29 mouse cellular contexts compared by ENCODE assay signal in the genomic region with DNA sequence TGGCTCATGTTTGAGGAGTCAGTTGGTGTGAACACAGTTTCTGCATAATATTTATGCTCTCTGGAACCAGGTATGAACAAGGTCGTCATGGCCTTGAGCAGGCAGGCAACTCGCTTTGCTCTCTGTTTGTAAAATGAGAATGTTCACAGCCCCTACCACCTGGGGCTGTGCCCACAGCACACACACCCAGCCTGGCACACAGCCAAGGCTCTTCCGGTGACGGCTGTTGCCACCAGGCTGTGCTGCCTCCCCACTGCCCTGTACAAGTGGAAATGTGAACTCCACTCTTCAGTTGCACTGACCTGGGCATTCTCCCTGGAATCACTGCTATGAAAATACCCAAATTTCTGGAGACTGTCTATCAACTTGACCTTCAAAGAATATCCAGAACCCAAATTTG. TPM values are rescaled to one million over a fixed set of nuclear protein-coding genes. Genes with fewer than 3 reads are reported as not detected.
A peak's percentile ranks its signal among the peaks of the same experiment; 100 is the strongest.
DNase-seq lines count a peak whose midpoint lies in the region; ATAC-seq and TF ChIP-seq lines count a peak whose summit lies in the region.
"Had no signal": no experiment of that assay in that cellular context is flagged by ENCODE, and none has a peak within 500 bp of the region (broad histone marks: within the 10 kb centered on the region; RNA-seq: fewer than 3 reads in every experiment).

No protein-coding gene starts in this region.

- 0 out of 2 replicates have a peak, but pooled peaks have one; percentile 15 for TF ChIP-seq CTCF in layer of hippocampus, adult 2 months (conservative IDR thresholded peaks at IDR 0.05)
- TF ChIP-seq CTCF in stomach, postnatal 0 days (IDR thresholded peaks at IDR 0.05; ENCODE audit: low read depth), result no peak

- no peaks in the 10 kb centered on the region for H3K4me1 ChIP-seq in heart, embryonic 12.5 days (replicated peaks)
- H3K4me1 ChIP-seq in stomach, postnatal 0 days (replicated peaks; ENCODE audit: control insufficient read depth, insufficient read depth), result no peaks in the 10 kb centered on the region
- H3K4me1 ChIP-seq: intestine, embryonic 15.5 days had no signal

- no peak overlapping the region for H3K27ac ChIP-seq in heart, embryonic 12.5 days (ENCODE audit: poor library complexity, severe bottlenecking)
- H3K27ac ChIP-seq in layer of hippocampus, adult 2 months, result peak overlapping the region; percentile 84
- no peak overlapping the region for H3K27ac ChIP-seq in stomach, postnatal 0 days (replicated peaks)
- H3K27ac ChIP-seq: gastrocnemius, adult 2 months; hindbrain, embryonic 13.5 days; intestine, embryonic 15.5 days had no signal

- TF ChIP-seq EP300 in stomach, postnatal 0 days (optimal IDR thresholded peaks at IDR 0.05), result no peak

- peak; percentile 40 for DNase-seq in heart, adult 11 months
- DNase-seq in layer of hippocampus, adult 2 months (ENCODE audit: low spot score in 2 of 2), result no peak
- DNase-seq in layer of hippocampus, postnatal 14 days (ENCODE audit: low spot score in 2 of 2), result no peak
- peak; percentile 13 for DNase-seq in ovary, postnatal 36 days (ENCODE audit: low spot score)
- DNase-seq in ovary, postnatal 10 days (ENCODE audit: low spot score), result no peak
- peak; percentile 29 for DNase-seq in stomach, postnatal 0 days (ENCODE audit: low spot score)
- DNase-seq: adrenal gland, adult 8-10 months; cerebellum, adult 11 months; embryo, embryonic 11 days; gastrocnemius, adult 2 months; heart, postnatal 14 days; liver; lung, adult 18-20 months; lung, postnatal 36 days; thymus, postnatal 36 days had no signal

- peaks cover 28% of the 10 kb centered on the region for H3K27me3 ChIP-seq in heart, embryonic 12.5 days (replicated peaks)
- H3K27me3 ChIP-seq in stomach, postnatal 0 days (ENCODE audit: control insufficient read depth, insufficient read depth, low read length), result no peaks in the 10 kb centered on the region

- no peak overlapping the region for H3K9ac ChIP-seq in heart, embryonic 12.5 days
- no peak overlapping the region for H3K9ac ChIP-seq in stomach, postnatal 0 days (ENCODE audit: low read length)
- H3K9ac ChIP-seq: hindbrain, embryonic 13.5 days; intestine, embryonic 15.5 days had no signal

- no peaks in the 10 kb centered on the region for H3K9me3 ChIP-seq in heart, embryonic 12.5 days (replicated peaks)
- H3K9me3 ChIP-seq in stomach, postnatal 0 days (ENCODE audit: control insufficient read depth, low read length), result no peaks in the 10 kb centered on the region
- H3K9me3 ChIP-seq: intestine, embryonic 15.5 days had no signal

- H3K4me3 ChIP-seq in heart, embryonic 12.5 days, result no peak overlapping the region
- H3K4me3 ChIP-seq in layer of hippocampus, adult 2 months, result no peak overlapping the region
- no peak overlapping the region for H3K4me3 ChIP-seq in stomach, postnatal 0 days (ENCODE audit: low read depth, low read length)
- H3K4me3 ChIP-seq: gastrocnemius, adult 2 months; hindbrain, embryonic 13.5 days; intestine, embryonic 15.5 days had no signal

- H3K36me3 ChIP-seq in heart, embryonic 12.5 days, result no peaks in the 10 kb centered on the region
- H3K36me3 ChIP-seq in stomach, postnatal 0 days (ENCODE audit: control insufficient read depth, insufficient read depth, low read length), result no peaks in the 10 kb centered on the region
- H3K36me3 ChIP-seq: hindbrain, embryonic 13.5 days; intestine, embryonic 15.5 days had no signal

- ATAC-seq in heart, embryonic 12.5 days (ENCODE audit: insufficient number of reproducible peaks, low FRiP score), result no peak
- no peak for ATAC-seq in stomach, postnatal 0 days (ENCODE audit: low FRiP score, low TSS enrichment)
- ATAC-seq: intestine, embryonic 15.5 days; Patski had no signal

- no peak overlapping the region for H3K4me2 ChIP-seq in heart, embryonic 12.5 days
- no peak overlapping the region for H3K4me2 ChIP-seq in stomach, postnatal 0 days (replicated peaks; ENCODE audit: low read depth)
- H3K4me2 ChIP-seq: heart, embryonic 11.5 days; hindbrain, embryonic 13.5 days; intestine, embryonic 15.5 days had no signal

- WGBS in heart, embryonic 12.5 days, result 76% methylated on average over 4 of the region's 4 CpGs
- WGBS in stomach, postnatal 0 days, result 34% methylated on average over 4 of the region's 4 CpGs

RNA-seq across cellular contexts. Expression of a gene that starts 5.9 kb away (rescaled TPM):
- polyA plus RNA-seq in heart, embryonic 12.5 days (2016; fragmentation: Nextera tagmentation; extraction: Ambion mirVana), result not detected in 2 replicates
- total RNA-seq in layer of hippocampus, adult 2 months (2021), result 10 to 100 TPM; 37.1 to 45.2 TPM
- 10 to 100 TPM; 37.2 to 47.1 TPM for total RNA-seq in layer of hippocampus, postnatal 14 days (2021)
- 0.05 and 0.12 TPM in 2 replicates for polyA plus RNA-seq in stomach, postnatal 0 days (2015; fragmentation: Nextera tagmentation; extraction: Ambion mirVana)
- total RNA-seq: ES-E14; gastrocnemius, adult 2 months; heart, postnatal 14 days; megakaryocyte-erythroid progenitor cell, adult 5-6 weeks; monocyte, adult 5-6 weeks had no signal
- polyA plus RNA-seq: gonadal fat pad, adult 2 months; heart, embryonic 11.5 days; intestine, embryonic 15.5 days; large intestine, adult 2 months had no signal

RNA-seq across cellular contexts. Expression of a gene that starts 35.1 kb away (rescaled TPM):
- not detected in 2 replicates for polyA plus RNA-seq in heart, embryonic 12.5 days (2016; fragmentation: Nextera tagmentation; extraction: Ambion mirVana)
- not detected for total RNA-seq in layer of hippocampus, adult 2 months (2021)
- total RNA-seq in layer of hippocampus, postnatal 14 days (2021), result not detected
- polyA plus RNA-seq in stomach, postnatal 0 days (2015; fragmentation: Nextera tagmentation; extraction: Ambion mirVana), result not detected in 2 replicates
- total RNA-seq: adrenal gland, adult 8-10 months; ES-E14; gastrocnemius, adult 2 months; heart, postnatal 14 days; layer of hippocampus, postnatal 25 days; left cerebral cortex, postnatal 14 days; megakaryocyte-erythroid progenitor cell, adult 5-6 weeks; monocyte, adult 5-6 weeks had no signal
- polyA plus RNA-seq: forebrain, embryonic 11.5 days; gonadal fat pad, adult 2 months; heart, embryonic 11.5 days; hindbrain, embryonic 13.5 days; intestine, embryonic 15.5 days; large intestine, adult 2 months; neural tube, embryonic 11.5 days; Patski had no signal

RNA-seq across cellular contexts. Expression of a gene that starts 53.5 kb away (rescaled TPM):
- not detected in 2 replicates for polyA plus RNA-seq in heart, embryonic 12.5 days (2016; fragmentation: Nextera tagmentation; extraction: Ambion mirVana)
- total RNA-seq in layer of hippocampus, adult 2 months (2021), result not detected
- total RNA-seq in layer of hippocampus, postnatal 14 days (2021), result not detected
- polyA plus RNA-seq in stomach, postnatal 0 days (2015; fragmentation: Nextera tagmentation; extraction: Ambion mirVana), result not detected in 2 replicates
- total RNA-seq: adrenal gland, adult 8-10 months; ES-E14; gastrocnemius, adult 2 months; heart, postnatal 14 days; layer of hippocampus, postnatal 25 days; left cerebral cortex, postnatal 14 days; megakaryocyte-erythroid progenitor cell, adult 5-6 weeks; monocyte, adult 5-6 weeks had no signal
- polyA plus RNA-seq: forebrain, embryonic 11.5 days; gonadal fat pad, adult 2 months; heart, embryonic 11.5 days; hindbrain, embryonic 13.5 days; intestine, embryonic 15.5 days; large intestine, adult 2 months; neural tube, embryonic 11.5 days; Patski had no signal

Comparison
In these comparisons a context has a peak if more than half of its experiments do, and no peak if none do; other contexts are left out.
1. DNase-seq: peak in heart, adult 11 months (single experiment), ovary, postnatal 36 days (single experiment) and stomach, postnatal 0 days (single experiment); none in layer of hippocampus, adult 2 months (0 of 2), layer of hippocampus, postnatal 14 days (0 of 2) and ovary, postnatal 10 days (single experiment).